Mouse (Mus musculus) c-Kit-positive CD71-negative TER-119-negative erythroid progenitor cells, embryonic 14.5 days (primary cell): Measurements from ENCODE around the gene Spocd1.

Experiments used
- DNase-seq: peaks from one replicate; pipeline ENCODE4 v3.0.0-alpha.2; 2013; ENCODE audit warnings: low read depth

Gene Spocd1

DNA sequence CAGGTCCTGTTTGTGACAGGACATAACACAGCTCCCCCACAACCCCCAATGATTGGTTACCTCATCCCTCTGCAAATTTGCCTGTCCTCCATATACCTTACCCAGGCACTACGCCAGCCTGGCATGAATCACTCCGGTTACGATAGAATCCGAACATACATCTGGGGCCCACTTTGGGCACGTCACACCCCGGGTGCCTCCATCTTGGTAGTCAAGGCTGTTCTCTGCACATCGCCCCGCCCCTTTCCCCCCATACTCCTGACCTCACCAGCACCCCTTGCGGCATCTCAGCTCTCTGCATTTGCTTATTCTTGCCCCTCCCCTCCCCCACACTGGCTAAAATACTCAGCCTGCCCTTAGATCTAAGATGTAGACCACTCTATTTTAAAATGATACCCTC, 76.5 kb downstream of the Spocd1 start:
- DNase-seq: no peak

- no peak for DNase-seq
Measured at GRCm38 (mm10) chr4:130006533-130006932, 77.5 kb downstream of the Spocd1 start.
